Mouse (Mus musculus) cerebellum, adult 2 months (tissue): ENCODE measurements around the gene Pacrg.

ENCODE experiments used
- CTCF ChIP-seq: fragments of 200-500 bp; IDR thresholded peaks from 2 replicates; pipeline ENCODE4 v1.5.1; 2011; ENCODE audit warnings: low read depth, mild to moderate bottlenecking, control low read depth, low read length, moderate library complexity, borderline replicate concordance; ENCODE audit not compliant: insufficient read depth
- POLR2A ChIP-seq: fragments of 200-500 bp; IDR thresholded peaks from 2 replicates; pipeline ENCODE4 v1.6.1; 2011; ENCODE audit warnings: low read length, control low read depth, borderline replicate concordance; ENCODE audit not compliant: insufficient read depth

GRCm38 (mm10) chr17:10458743-10459142 lies 381.4 kb downstream of the Pacrg start:
- no peak for TF ChIP-seq CTCF
- no peak for TF ChIP-seq POLR2A
